Mouse (Mus musculus): ENCODE data around the gene Ran. TPM values are rescaled to one million over a fixed set of nuclear protein-coding genes. Genes with fewer than 3 reads are reported as not detected.

Ran gene
- total RNA-seq, 1 experiment from 2014 or later = 48.2 TPM

DNA sequence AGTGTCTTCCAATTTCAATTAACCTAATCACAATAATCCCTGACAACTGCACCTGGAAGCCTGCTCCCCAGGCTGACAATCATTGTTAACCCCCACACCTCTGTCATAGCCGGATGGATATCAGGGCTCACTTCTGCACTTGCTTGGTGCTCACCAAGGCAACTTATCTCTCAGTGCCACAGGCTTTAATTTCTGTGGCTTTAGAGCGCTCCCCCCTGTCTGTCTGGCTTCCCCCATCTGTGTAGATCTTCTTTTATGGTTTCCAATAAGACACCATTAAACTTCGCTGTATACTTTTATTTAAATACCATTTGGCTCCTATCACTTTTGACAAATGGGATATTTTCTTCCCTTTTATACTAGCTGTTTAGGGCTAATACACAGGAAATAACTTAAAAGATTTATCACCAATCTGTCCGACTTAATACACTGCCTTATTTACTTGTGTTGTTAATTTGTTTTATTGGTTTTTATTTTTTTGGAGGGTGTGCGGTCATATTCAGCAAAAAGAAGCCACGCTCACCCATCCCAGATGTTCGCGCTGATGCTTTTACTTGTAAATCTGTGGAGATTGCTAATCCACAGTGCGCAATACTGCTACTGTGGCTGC is 34.9 kb downstream of the Ran start:
- no peak for ATAC-seq (ENCODE audit: extremely low read depth, insufficient number of reproducible peaks, low FRiP score, poor library complexity, severe bottlenecking)

DNA sequence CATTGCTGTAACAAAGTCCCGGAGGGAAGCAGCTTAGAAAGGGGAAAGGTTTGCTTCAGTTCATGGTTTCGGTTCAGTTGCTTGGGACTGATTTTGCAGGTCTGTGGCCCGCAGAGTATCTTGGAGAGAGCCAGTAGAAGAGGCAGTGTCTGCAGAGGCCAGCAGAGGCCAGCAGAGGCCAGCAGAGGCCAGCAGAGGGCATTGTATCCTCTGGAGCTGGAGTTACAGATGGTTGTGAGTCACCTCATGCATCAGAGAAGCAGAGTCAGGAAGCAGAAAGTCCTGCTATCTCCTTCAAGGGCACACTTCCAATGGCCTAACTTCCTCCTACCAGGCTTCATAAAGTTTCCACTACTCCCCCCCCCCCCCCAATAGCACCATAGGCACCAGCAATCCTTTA is 39.2 kb downstream of the Ran start:
- no peak for ATAC-seq (ENCODE audit: extremely low read depth, insufficient number of reproducible peaks, low FRiP score, poor library complexity, severe bottlenecking)

DNA sequence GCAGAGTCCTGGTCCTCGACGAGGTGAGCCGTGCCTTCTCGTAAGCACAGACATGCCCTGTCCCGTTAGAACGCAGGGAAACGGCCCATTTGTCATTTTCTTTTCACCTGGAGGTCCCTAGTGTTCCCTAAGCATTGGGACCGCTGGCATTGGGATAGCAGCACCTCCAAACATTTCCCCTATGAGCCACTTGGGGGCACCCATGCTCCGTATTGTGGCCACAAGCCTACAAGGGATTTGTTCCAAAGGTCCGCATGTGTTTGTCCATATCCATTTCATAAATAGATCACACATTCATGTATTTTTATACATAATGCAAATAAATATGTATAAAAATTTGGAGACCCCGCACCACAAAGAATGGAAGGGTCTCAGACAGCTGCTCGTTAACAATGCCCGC is 41.7 kb downstream of the Ran start:
- ATAC-seq (ENCODE audit: extremely low read depth, insufficient number of reproducible peaks, low FRiP score, poor library complexity, severe bottlenecking) = 0 out of 2 replicates have a peak, but pooled peaks have one; percentile 30

DNA sequence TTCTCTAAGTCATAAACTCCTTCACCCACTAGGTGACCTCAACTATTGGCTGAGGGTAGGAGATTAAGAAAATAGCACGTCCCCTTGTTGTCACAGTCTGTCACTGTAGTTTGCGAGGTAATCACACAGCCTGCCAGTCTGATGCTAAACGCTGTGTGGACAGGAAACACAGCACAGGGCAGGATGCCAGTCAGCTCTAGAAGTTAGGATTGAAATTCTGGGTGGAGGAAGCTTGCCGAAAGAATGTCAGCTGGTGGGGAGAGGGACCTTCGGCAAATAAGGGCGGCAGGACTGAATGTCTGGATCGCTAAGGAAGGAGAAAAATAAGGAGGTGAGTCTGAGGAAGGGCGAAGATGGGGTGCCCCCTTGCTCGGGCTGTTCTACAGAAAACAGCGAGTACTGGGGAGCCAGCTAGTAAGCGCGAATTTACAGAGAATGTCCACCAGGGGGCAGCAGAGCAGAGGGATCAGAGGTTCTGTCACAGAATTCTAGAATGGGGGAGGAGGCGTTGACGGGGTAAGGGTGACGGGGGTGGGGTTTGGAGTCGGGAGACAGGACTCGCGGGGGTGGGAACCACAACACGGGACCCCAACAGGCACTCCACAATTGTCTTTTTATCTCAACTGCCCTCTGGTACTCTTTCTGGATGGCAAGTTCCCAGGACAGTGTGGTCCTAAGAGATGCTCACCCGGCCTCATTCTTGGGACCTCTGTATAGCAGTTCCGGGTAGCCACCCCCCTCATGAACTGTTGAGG is 43.3 kb downstream of the Ran start:
- peak; percentile 62 for ATAC-seq (ENCODE audit: extremely low read depth, insufficient number of reproducible peaks, low FRiP score, poor library complexity, severe bottlenecking)

- no peak for ATAC-seq (ENCODE audit: extremely low read depth, insufficient number of reproducible peaks, low FRiP score, poor library complexity, severe bottlenecking)
Measured at GRCm38 (mm10) chr5:129063792-129064087, 43.9 kb downstream of the Ran start.

- ATAC-seq (ENCODE audit: extremely low read depth, insufficient number of reproducible peaks, low FRiP score, poor library complexity, severe bottlenecking) = no peak
Measured at GRCm38 (mm10) chr5:129064186-129064585, 44.3 kb downstream of the Ran start.

- no peak for ATAC-seq (ENCODE audit: extremely low read depth, insufficient number of reproducible peaks, low FRiP score, poor library complexity, severe bottlenecking)
Measured at GRCm38 (mm10) chr5:129065301-129065700, 45.4 kb downstream of the Ran start.

GRCm38 (mm10) chr5:129065946-129066345 is 46.1 kb downstream of the Ran start:
- ATAC-seq (ENCODE audit: extremely low read depth, insufficient number of reproducible peaks, low FRiP score, poor library complexity, severe bottlenecking) = no peak

DNA sequence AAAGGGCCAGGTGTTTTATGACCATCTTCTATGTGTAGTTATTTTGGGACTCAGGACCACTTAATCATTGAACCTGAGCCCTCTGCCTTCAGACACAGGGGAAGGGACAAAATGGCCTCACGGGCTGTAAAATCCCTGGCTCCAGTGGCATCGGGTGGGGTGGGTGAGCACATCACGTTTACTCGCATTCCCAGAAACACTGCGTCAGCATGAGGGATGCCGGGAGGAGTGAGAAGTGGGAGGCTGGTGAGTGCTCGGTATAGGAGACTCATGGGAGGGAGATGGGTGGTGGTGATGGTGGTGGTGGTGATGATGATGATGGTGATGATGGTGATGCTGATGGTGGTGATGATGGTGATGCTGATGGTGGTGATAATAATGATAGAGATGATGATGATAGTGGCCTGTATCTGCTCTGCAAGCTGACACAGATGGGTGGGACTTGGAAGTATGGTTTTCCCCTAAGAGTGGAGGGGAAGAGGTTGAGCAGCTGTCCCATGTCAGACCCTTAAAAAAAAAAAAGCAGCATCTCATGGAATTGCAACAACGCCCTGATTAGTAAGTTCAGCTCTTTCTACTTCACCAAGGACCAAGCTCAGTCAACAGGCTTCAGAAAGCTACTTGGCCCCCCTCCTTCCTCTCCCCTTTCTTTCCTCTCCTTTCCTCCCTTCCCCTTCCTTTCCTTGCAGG is 46.8 kb downstream of the Ran start:
- ATAC-seq (ENCODE audit: extremely low read depth, insufficient number of reproducible peaks, low FRiP score, poor library complexity, severe bottlenecking) = no peak

DNA sequence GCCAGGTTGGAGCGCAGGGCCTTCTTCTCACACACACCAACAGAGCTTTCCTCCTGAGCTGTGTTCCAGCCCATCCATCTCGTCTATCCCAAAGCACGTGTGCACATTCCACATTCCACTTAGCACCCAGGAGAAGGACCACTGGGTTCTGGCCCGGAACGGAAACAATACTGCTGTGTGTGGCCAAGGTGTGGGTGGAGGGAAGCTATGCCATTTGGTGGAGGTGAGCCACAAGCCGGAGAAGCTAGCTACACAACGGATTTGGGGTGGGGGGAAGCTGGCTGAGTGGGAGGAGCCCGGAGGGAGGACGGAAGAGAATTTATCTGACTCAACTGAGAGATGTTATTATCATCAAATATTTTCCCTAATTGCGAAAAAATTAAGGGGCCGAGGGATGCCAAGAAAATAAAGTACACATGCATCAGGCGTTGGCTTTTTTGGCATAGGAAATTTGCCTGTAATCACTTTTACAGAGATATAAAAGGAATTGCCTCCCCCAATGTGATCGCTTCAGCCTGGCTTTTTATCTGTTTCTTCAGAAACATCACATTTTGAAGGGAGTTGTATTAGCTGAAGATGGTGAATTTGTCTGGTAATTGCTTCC is 47.5 kb downstream of the Ran start:
- no peak for ATAC-seq (ENCODE audit: extremely low read depth, insufficient number of reproducible peaks, low FRiP score, poor library complexity, severe bottlenecking)

DNA sequence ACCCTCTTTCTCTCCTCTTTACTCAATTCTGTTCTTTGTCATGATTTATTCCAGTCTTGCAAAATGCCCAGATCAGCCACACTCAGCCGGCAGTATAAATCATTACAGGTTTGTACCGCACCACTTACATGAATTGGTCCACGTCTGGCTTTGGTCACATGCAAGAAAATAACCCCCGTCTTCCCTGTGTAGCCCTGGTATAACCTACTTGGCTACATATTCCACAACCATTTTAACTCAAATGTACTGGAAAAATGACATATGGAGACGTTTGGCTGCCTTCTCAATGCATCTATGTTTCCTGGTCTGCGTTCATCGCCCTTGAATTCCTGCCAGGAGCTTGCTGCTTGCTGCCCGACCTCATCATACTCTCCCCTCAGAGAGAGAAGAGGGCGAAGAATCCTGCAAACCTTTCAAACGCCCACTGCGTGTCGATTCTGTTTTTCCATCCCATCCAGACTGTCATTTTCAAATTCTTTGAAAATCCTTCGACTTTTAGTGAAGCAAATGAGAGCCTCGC is 52.0 kb downstream of the Ran start:
- ATAC-seq (ENCODE audit: extremely low read depth, insufficient number of reproducible peaks, low FRiP score, poor library complexity, severe bottlenecking) = no peak

DNA sequence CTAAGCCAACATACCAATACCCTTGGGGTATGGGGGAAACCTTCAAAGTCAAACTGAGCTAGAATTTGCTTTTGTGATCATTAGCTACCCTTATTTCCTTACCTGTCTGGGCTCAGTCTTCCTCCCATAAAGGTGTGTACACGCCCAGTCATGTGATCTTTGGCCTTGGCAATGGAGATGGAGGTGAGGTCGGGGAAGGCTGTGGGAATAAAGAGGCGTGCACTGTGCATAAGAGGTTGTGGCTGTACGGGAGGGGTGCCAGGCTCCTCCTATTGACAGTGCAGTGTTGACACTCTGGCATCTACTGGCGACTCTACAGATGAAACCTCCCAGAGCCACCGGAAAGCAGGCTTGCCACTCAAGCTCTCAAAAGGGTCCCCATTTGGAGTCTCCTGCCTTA is 53.5 kb downstream of the Ran start:
- no peak for ATAC-seq (ENCODE audit: extremely low read depth, insufficient number of reproducible peaks, low FRiP score, poor library complexity, severe bottlenecking)

Other genes with a start within 250 kb of the Ran start
- 0.12 TPM in 1 of 2 replicates, not detected in the other for gene Rimbp2, start 66.6 kb upstream of the Ran start, total RNA-seq (2017)
- gene Stx2, start 11.5 kb upstream of the Ran start, total RNA-seq (2017) = 23.5 and 27.7 TPM in 2 replicates
- gene Adgrd1, start 76.7 kb downstream of the Ran start, total RNA-seq (2017) = 0.25 and 0.35 TPM in 2 replicates

Data from neutrophil, adult 5-6 weeks (primary cell).